Mouse (Mus musculus): ENCODE results near the gene Dock6. TPM values are rescaled to one million over a fixed set of nuclear protein-coding genes. Genes with fewer than 3 reads are reported as not detected.
A peak's percentile ranks its signal among the peaks of the same experiment; 100 is the strongest.
"Not testable (repeated sequence)": the region's sequence is repeated elsewhere in the genome, so short reads cannot be mapped to it uniquely, and the experiment has no call there.

Gene Dock6
- polyA plus RNA-seq, 1 experiment from 2014 or later, result 50.3 TPM

DNA sequence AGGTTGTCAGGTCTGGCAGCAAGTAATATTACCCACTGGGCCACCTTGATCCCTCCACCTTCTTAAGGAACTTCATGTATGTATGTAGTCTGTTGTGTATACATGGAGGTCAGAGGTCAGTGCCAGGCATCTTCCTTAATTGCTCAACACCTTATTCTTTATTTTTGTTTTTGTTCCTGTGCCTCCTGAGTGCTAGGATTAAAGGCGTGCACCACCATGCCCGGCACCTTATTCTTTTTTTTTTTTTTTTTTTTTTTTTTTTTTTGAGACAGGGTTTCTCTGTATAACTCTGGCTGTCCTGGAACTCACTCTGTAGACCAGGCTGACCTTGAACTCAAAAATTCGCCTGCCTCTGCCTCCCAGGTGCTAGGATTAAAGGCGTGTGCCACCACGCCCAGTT, 79.0 kb downstream of the Dock6 start:
- Histone ChIP-seq H3K4me1 (peaks cover 18% of the 10 kb centered on the region), H3K36me3 (peaks cover 94% of the 10 kb centered on the region)
- H3K9ac ChIP-seq; H3K27ac ChIP-seq (replicated peaks); H3K27me3 ChIP-seq (replicated peaks); H3K4me3 ChIP-seq; H3K4me2 ChIP-seq; H3K9me3 ChIP-seq; ATAC-seq (ENCODE audit: extremely low read depth, insufficient number of reproducible peaks, low FRiP score, low TSS enrichment): not testable (repeated sequence)
- 78% methylated on average over 5 of the region's 5 CpGs for WGBS

DNA sequence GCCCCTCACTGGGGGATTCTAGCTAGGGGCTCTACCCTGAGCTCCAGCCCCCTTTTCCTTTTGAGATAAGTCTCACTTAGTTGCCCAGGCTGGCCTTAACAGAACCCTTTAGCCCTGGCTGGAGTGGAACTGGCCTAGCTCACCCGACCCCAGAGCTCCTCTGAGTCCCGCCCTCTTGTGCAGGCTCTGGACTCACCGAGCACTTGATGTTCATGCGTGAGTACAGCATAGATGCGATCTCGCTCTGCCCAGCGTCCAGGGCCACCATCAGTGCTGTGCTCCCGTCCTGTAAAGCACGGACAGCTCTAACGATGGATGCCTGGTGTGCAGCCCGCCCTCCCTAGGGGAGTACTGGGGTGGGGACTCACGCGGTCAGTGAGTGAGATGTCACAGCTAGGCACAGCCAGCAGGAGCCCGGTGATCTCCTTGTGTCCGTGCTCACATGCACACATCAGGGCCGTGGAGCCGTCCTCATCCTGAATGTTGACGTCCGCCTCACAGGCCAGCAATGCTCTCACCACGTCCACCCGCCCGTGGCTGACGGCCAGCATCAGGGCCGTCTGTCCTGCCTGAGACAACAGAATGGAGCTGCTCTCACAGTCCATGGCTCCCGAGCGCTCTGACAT, 82.8 kb downstream of the Dock6 start:
- Histone ChIP-seq H3K27ac (replicated peaks) (peak overlapping the region; percentile 87), H3K27me3 (replicated peaks) (no peaks in the 10 kb centered on the region), H3K36me3 (peaks cover 84% of the 10 kb centered on the region), H3K4me2 (no peak overlapping the region), H3K9ac (peak overlapping the region; percentile 37), H3K4me3 (no peak overlapping the region), H3K9me3 (no peaks in the 10 kb centered on the region), H3K4me1 (peaks cover 30% of the 10 kb centered on the region)
- ATAC-seq (ENCODE audit: extremely low read depth, insufficient number of reproducible peaks, low FRiP score, low TSS enrichment), result 0 out of 2 replicates have a peak, but pooled peaks have one; percentile 27
- WGBS, result 50% methylated on average over 26 of the region's 26 CpGs

DNA sequence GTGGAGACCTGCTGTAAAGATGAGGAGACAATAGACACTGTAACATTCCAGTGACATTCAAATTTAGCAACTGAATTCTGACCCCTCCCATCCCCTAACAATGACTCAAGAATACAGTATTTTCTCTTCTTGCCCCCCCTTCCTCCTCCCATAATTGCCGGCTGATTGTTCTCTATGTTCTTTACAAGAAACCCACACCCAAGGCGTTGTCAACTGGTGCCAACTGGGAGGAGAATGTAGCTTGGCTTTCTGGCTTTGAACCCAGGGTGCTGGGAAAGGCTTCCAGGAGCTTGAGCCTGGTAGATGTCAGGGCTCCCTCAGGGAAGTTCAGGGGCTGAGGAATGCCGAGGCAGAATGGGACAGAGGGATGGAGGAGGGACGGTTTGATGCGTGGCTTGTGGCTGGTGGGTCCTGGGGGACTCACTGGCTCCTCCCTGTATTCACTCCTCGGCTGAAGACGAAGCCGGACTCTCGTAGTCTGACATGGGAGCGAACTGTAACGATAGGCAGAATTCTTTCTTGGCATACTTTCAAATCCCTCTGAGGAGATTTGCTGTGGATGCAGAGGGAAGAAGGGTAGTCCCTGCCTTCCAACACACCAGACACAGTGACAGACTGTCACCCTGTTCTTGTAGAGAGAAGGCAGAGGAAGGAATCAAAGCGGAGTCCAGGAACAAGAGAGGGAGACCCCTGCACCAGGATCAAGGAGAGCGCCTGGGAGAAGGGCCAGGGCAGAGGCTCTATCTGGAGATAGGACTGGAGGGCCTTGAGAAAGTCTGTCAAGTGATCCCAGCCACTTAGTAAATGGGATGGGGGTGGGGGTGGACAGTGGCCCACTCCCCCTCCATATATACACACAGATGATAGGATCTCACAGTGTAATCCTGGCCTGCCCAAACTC, 83.7 kb downstream of the Dock6 start:
- H3K27me3 ChIP-seq (replicated peaks), result no peaks in the 10 kb centered on the region
- peak overlapping the region; percentile 18; the same call in 1 of the 2 replicates for H3K4me2 ChIP-seq
- peaks cover 75% of the 10 kb centered on the region for H3K36me3 ChIP-seq
- peak overlapping the region; percentile 87 for H3K27ac ChIP-seq (replicated peaks)
- peaks cover 35% of the 10 kb centered on the region for H3K4me1 ChIP-seq
- no peaks in the 10 kb centered on the region for H3K9me3 ChIP-seq
- ATAC-seq (ENCODE audit: extremely low read depth, insufficient number of reproducible peaks, low FRiP score, low TSS enrichment), result no peak
- 35% methylated on average over 13 of the region's 13 CpGs for WGBS
- peak overlapping the region; percentile 55; the same call in 1 of the 2 replicates for H3K9ac ChIP-seq
- no peak overlapping the region for H3K4me3 ChIP-seq

DNA sequence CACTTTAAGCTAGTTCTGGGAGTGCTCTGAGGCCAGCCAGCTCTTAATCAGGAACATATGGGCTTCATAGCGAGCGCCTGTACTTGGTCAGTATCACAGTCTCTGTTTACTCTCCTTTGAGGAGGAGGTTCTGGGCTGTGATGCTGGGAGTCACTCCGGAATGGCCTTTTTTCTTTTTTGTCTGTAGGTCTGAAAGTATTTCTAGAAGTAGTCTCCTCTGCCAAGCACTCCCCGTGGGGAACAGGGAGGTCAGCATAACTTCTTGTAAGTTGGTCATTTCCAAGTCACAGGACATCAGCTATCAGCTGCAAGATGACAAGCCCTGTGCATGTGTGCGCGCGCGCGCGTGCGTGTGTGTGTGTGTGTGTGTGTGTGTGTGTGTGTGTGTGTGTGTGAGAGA, 84.5 kb downstream of the Dock6 start:
- H3K27ac ChIP-seq (replicated peaks), result peak overlapping the region; percentile 87
- peaks cover 40% of the 10 kb centered on the region for H3K4me1 ChIP-seq
- 64% methylated on average over 11 of the region's 11 CpGs for WGBS
- no peak overlapping the region for H3K4me3 ChIP-seq
- H3K9ac ChIP-seq, result peak overlapping the region; percentile 40; the same call in 1 of the 2 replicates
- ATAC-seq (ENCODE audit: extremely low read depth, insufficient number of reproducible peaks, low FRiP score, low TSS enrichment), result no peak
- peaks cover 67% of the 10 kb centered on the region for H3K36me3 ChIP-seq
- no peaks in the 10 kb centered on the region for H3K9me3 ChIP-seq
- H3K27me3 ChIP-seq (replicated peaks), result no peaks in the 10 kb centered on the region
- H3K4me2 ChIP-seq, result no peak overlapping the region

DNA sequence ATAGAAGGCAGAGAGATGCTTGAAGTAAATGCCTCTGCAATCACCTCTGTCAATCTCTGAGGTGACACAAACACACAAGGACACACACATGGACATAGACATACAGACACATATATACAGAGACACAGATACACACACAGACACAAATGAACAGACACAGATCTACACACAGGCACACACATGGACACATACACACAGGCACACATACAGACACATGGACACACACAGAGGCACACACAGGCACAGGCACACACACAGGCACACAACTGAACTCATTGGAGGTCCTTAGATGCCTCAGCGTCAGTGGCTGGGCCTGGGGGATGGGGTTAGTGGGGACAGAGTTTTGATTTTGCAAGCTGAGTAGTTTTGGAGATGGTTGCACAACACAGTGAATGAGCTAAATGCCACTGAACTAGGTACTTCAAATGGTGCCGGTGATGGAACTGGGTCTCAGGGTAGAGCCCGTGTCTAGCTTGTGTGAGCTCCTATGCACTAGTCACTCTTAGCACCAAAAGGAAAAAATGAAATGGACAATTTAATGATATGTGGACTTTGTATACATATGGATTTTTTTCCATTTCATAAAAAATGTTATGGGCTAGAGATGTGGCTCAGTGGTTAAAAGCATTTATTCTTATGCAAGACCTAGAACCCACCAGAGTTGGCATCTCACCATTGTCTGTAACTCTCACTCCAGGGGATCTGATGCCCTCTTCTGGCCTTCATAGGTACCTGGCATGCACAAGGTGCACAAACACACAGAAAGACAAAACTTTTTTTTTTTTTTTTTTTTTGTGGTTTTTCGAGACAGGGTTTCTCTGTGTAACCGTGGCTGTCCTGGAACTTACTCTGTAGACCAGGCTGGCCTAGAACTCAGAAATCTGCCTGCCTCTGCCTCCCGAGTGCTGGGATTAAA, 88.1 kb downstream of the Dock6 start:
- peaks cover 33% of the 10 kb centered on the region for H3K36me3 ChIP-seq

DNA sequence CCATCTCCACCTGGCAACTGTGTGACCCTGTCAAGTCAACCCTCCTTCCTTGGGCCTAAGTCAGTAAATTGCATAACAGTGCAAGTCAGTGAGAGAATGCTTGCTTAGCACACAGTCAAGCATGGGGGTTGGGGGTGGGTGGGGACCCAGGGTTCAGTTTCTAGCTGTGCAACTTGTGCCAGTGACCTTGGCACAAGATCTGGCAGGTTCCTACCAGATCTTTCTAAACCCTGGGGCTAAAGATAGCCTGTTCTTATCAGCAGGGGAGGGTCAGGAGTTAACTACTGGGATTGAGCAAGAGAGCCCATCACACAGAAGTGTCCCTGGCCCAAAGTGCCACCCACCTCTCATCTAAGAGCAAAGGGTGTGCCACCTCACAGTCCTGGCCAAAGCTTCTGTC, 90.3 kb downstream of the Dock6 start:
- H3K27ac ChIP-seq (replicated peaks), result peak overlapping the region; percentile 71
- no peak overlapping the region for H3K4me2 ChIP-seq
- H3K36me3 ChIP-seq, result peaks cover 18% of the 10 kb centered on the region
- no peak for ATAC-seq (ENCODE audit: extremely low read depth, insufficient number of reproducible peaks, low FRiP score, low TSS enrichment)
- H3K4me1 ChIP-seq, result peaks cover 46% of the 10 kb centered on the region
- H3K9ac ChIP-seq, result peak overlapping the region; percentile 33; the same call in 1 of the 2 replicates
- H3K9me3 ChIP-seq, result no peaks in the 10 kb centered on the region
- H3K4me3 ChIP-seq, result no peak overlapping the region
- no peaks in the 10 kb centered on the region for H3K27me3 ChIP-seq (replicated peaks)

More for the DNA sequence above, 88.1 kb downstream of the Dock6 start:
- ATAC-seq (ENCODE audit: extremely low read depth, insufficient number of reproducible peaks, low FRiP score, low TSS enrichment), result no peak
- no peaks in the 10 kb centered on the region for H3K9me3 ChIP-seq
- no peak overlapping the region for H3K4me3 ChIP-seq
- H3K27me3 ChIP-seq (replicated peaks), result no peaks in the 10 kb centered on the region
- peaks cover 56% of the 10 kb centered on the region for H3K4me1 ChIP-seq
- peak overlapping the region; percentile 32; the same call in 1 of the 2 replicates for H3K27ac ChIP-seq (replicated peaks)
- WGBS, result 88% methylated on average over 6 of the region's 6 CpGs
- no peak overlapping the region for H3K9ac ChIP-seq
- no peak overlapping the region for H3K4me2 ChIP-seq

DNA sequence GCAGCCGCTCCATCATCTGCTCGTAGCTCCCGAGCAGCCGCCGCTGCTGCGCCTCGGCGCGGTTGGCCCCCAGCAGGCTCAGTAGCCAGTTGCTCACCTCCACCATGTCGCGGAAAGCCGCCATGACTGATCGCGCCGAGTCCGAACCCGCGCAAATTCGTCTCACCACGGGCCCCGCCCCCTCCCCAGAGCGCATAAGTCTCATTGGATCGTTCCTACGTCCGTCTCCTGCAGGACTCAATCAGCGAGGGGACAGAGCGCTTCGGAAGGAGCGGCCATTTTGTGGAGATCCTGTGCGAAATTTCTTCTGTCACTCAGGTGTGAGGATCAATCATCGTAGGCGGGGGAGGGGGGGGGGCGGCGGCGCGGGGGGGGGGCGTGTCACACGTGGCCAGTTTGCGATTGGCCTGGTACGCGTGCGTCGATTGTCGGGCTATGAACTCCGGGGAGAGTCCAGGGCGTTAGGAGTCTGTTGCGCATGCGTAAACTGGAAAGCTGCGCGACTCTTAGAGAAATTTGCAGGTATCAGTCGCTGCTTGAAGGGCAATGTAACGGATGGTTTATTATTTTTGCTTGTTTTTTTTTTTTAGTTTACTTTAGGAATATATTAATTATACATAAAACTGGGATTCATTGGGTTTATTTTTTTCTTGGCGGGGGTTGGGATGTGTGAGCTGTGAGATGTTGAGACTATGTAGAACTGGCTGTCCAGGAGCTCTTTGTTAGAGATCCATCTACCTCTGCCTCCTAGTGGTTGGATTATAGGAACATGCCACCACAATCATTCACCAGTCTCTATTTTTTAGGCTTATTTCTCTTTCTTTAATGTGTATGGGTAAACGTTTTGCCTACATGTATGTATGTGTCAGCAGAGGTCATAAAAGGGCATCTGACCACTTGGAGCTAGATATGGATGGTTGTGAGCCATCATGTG, 92.0 kb downstream of the Dock6 start, which contains the start of gene Spc24:
TSS of gene Spc24 (minus strand) at position 149 of the 934 bp plus-strand sequence.
- Histone ChIP-seq H3K27me3 (replicated peaks) (no peaks in the 10 kb centered on the region), H3K9ac (peak within 1 kb of the TSS; percentile 87), H3K4me2 (peak within 1 kb of the TSS; percentile 74), H3K9me3 (no peaks in the 10 kb centered on the region), H3K4me1 (peaks cover 46% of the 10 kb centered on the region), H3K36me3 (peaks cover 22% of the 10 kb centered on the region), H3K27ac (replicated peaks) (peak within 1 kb of the TSS; percentile 51), H3K4me3 (peak within 1 kb of the TSS; percentile 83)
- under 1% methylated on average over 52 of the region's 54 CpGs for WGBS
- peak; percentile 85 for ATAC-seq (ENCODE audit: extremely low read depth, insufficient number of reproducible peaks, low FRiP score, low TSS enrichment)

DNA sequence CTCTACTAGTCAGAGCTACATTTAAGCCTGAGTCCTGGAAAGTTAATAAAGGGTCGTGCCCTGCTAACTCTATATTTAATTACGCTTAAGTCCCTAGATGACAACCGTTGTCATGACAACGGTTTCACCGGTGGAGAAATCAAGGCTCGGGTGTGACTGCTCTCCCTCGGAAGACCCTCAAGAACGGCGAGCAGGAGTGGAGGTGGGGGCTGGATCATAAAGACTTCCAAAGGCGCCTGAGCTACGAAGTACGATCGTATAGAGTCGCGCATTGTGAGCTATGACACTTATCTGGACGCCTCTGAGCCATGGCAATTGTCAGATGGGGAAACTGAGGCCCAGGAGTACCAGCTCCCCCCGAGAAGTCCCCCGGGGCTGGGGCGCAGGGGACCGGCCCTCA, 92.7 kb downstream of the Dock6 start:
- H3K4me1 ChIP-seq, result peaks cover 52% of the 10 kb centered on the region
- H3K4me3 ChIP-seq, result peak overlapping the region; percentile 83
- whole genome bisulfite sequencing, result under 1% methylated on average over 20 of the region's 20 CpGs
- ATAC-seq (ENCODE audit: extremely low read depth, insufficient number of reproducible peaks, low FRiP score, low TSS enrichment), result no peak
- H3K27me3 ChIP-seq (replicated peaks), result no peaks in the 10 kb centered on the region
- peaks cover 27% of the 10 kb centered on the region for H3K36me3 ChIP-seq
- peak overlapping the region; percentile 87 for H3K9ac ChIP-seq
- H3K27ac ChIP-seq (replicated peaks), result no peak overlapping the region; the same call in 1 of the 2 replicates
- no peaks in the 10 kb centered on the region for H3K9me3 ChIP-seq
- peak overlapping the region; percentile 74 for H3K4me2 ChIP-seq

DNA sequence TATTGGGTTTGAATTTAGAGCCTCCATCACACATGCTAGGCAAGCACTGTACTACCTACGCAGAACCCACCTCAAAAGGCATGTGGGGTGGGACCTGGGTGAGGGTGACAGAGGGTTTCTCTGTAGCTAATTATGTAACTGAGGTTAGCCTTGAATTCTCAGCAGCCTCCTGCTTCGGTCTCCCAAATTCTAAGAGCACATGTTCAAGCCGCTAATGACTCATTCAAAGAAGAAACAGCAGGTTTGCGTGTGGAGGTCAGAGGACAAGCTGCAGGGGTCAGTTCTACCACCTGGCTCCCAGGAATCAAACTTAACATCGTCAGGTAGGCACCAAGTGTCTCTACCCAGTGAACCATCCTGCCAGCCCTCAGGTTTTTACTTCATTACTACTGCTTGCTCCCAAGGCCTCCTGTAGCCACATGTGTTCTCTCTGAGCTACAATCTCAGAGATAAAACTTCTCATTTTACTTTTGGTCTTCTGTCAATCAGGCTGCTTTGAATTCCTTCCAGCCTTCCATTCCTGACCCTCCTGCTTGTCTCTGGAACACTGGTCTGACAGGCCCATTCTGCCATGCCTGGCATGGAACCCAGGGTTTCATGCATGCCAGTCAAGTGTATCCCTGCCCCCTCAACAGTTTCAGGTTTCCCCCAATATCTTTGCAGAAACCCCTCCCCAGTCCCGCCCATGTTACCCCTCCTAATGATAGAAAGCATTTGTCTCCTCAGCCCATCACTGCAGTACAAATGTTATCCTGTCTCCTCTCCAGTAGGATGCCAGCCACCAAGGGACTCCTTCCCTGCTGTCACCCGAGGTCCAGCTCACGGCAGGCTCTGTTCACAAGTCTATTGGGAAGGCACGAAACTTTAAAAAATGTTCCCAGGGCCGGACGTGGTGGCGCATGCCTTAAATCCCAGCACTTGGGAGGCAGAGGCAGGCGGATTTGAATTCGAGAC, 93.6 kb downstream of the Dock6 start:
- Histone ChIP-seq H3K27me3 (replicated peaks) (no peaks in the 10 kb centered on the region), H3K9ac (peak overlapping the region; percentile 87), H3K4me3 (peak overlapping the region; percentile 83), H3K36me3 (peaks cover 27% of the 10 kb centered on the region), H3K9me3 (no peaks in the 10 kb centered on the region), H3K4me2 (peak overlapping the region; percentile 74), H3K4me1 (peaks cover 56% of the 10 kb centered on the region), H3K27ac (replicated peaks) (no peak overlapping the region; the same call in 1 of the 2 replicates)
- ATAC-seq (ENCODE audit: extremely low read depth, insufficient number of reproducible peaks, low FRiP score, low TSS enrichment), result no peak
- WGBS, result 58% methylated on average over 14 of the region's 14 CpGs

Measured in heart, embryonic 13.5 days (tissue).